Mouse (Mus musculus): ENCODE measurements around the gene Lamb1. TPM values are rescaled to one million over a fixed set of nuclear protein-coding genes. Genes with fewer than 3 reads are reported as not detected.
A peak's percentile ranks its signal among the peaks of the same experiment; 100 is the strongest.

Gene Lamb1
- polyA plus RNA-seq, 1 experiment from 2014 or later = 83.4 TPM

GRCm38 (mm10) chr12:31256121-31256903 lies 8.7 kb upstream of the Lamb1 start:
- H3K27ac ChIP-seq = peak overlapping the region; percentile 90
- H3K4me2 ChIP-seq = no peak overlapping the region
- peaks cover 9% of the 10 kb centered on the region; the same call in 1 of the 2 replicates for H3K4me1 ChIP-seq
- H3K36me3 ChIP-seq = no peaks in the 10 kb centered on the region
- ATAC-seq (ENCODE audit: insufficient read depth, low FRiP score, low read depth) = peak; percentile 93
- H3K9me3 ChIP-seq = no peaks in the 10 kb centered on the region
- 60% methylated on average over 9 of the region's 9 CpGs for WGBS
- H3K9ac ChIP-seq = no peak overlapping the region
- H3K27me3 ChIP-seq (replicated peaks) = no peaks in the 10 kb centered on the region
- no peak overlapping the region for H3K4me3 ChIP-seq (replicated peaks)

GRCm38 (mm10) chr12:31261882-31262281 lies 3.2 kb upstream of the Lamb1 start:
- no peaks in the 10 kb centered on the region for H3K9me3 ChIP-seq
- H3K4me1 ChIP-seq = 0 out of 2 replicates have a peak, but pooled peaks cover 2% of the 10 kb centered on the region
- H3K9ac ChIP-seq = no peak overlapping the region
- no peak overlapping the region for H3K27ac ChIP-seq
- no peak overlapping the region for H3K4me3 ChIP-seq (replicated peaks)
- no peaks in the 10 kb centered on the region for H3K36me3 ChIP-seq
- 76% methylated on average over 3 of the region's 3 CpGs for WGBS
- no peak overlapping the region for H3K4me2 ChIP-seq
- no peaks in the 10 kb centered on the region for H3K27me3 ChIP-seq (replicated peaks)
- ATAC-seq (ENCODE audit: insufficient read depth, low FRiP score, low read depth) = no peak

GRCm38 (mm10) chr12:31263921-31264320 lies 1.1 kb upstream of the Lamb1 start:
- Histone ChIP-seq H3K36me3 (no peaks in the 10 kb centered on the region), H3K4me1 (peaks cover 8% of the 10 kb centered on the region; the same call in 1 of the 2 replicates), H3K4me2 (peak overlapping the region; percentile 80; the same call in 1 of the 2 replicates), H3K4me3 (replicated peaks) (0 out of 2 replicates have a peak overlapping the region, but pooled peaks have one; percentile 69), H3K27me3 (replicated peaks) (no peaks in the 10 kb centered on the region), H3K9ac (no peak overlapping the region), H3K27ac (no peak overlapping the region), H3K9me3 (no peaks in the 10 kb centered on the region)
- no peak for ATAC-seq (ENCODE audit: insufficient read depth, low FRiP score, low read depth)
- WGBS = 43% methylated on average over 7 of the region's 7 CpGs

- ATAC-seq (ENCODE audit: insufficient read depth, low FRiP score, low read depth) = no peak
- Histone ChIP-seq H3K9ac (peak overlapping the region; percentile 65), H3K27ac (peak overlapping the region; percentile 92), H3K27me3 (replicated peaks) (no peaks in the 10 kb centered on the region), H3K36me3 (peaks cover 4% of the 10 kb centered on the region; the same call in 1 of the 2 replicates), H3K9me3 (no peaks in the 10 kb centered on the region), H3K4me1 (peaks cover 19% of the 10 kb centered on the region), H3K4me2 (peak overlapping the region; percentile 80), H3K4me3 (replicated peaks) (peak overlapping the region; percentile 69)
- WGBS = under 1% methylated on average over 50 of the region's 50 CpGs
Observed at GRCm38 (mm10) chr12:31265722-31266431, 843 bp downstream of the Lamb1 start.

- ATAC-seq (ENCODE audit: insufficient read depth, low FRiP score, low read depth) = no peak
- 0 out of 2 replicates have a peak overlapping the region, but pooled peaks have one; percentile 92 for H3K27ac ChIP-seq
- 13% methylated on average over 15 of the region's 15 CpGs for WGBS
- peak overlapping the region; percentile 69 for H3K4me3 ChIP-seq (replicated peaks)
- peak overlapping the region; percentile 65; the same call in 1 of the 2 replicates for H3K9ac ChIP-seq
- peak overlapping the region; percentile 80 for H3K4me2 ChIP-seq
- H3K36me3 ChIP-seq = peaks cover 4% of the 10 kb centered on the region; the same call in 1 of the 2 replicates
- peaks cover 26% of the 10 kb centered on the region for H3K4me1 ChIP-seq
- no peaks in the 10 kb centered on the region for H3K27me3 ChIP-seq (replicated peaks)
- H3K9me3 ChIP-seq = no peaks in the 10 kb centered on the region
Observed at GRCm38 (mm10) chr12:31266686-31267085, 1.7 kb downstream of the Lamb1 start.

GRCm38 (mm10) chr12:31267363-31267762 lies 2.3 kb downstream of the Lamb1 start:
- H3K9ac ChIP-seq = no peak overlapping the region
- peaks cover 33% of the 10 kb centered on the region for H3K4me1 ChIP-seq
- no peak for ATAC-seq (ENCODE audit: insufficient read depth, low FRiP score, low read depth)
- no peak overlapping the region for H3K27ac ChIP-seq
- WGBS = 25% methylated on average over 4 of the region's 4 CpGs
- H3K9me3 ChIP-seq = no peaks in the 10 kb centered on the region
- peaks cover 4% of the 10 kb centered on the region; the same call in 1 of the 2 replicates for H3K36me3 ChIP-seq
- no peaks in the 10 kb centered on the region for H3K27me3 ChIP-seq (replicated peaks)
- H3K4me3 ChIP-seq (replicated peaks) = peak overlapping the region; percentile 69
- H3K4me2 ChIP-seq = peak overlapping the region; percentile 80

GRCm38 (mm10) chr12:31268315-31268714 lies 3.3 kb downstream of the Lamb1 start:
- peaks cover 36% of the 10 kb centered on the region for H3K4me1 ChIP-seq
- no peaks in the 10 kb centered on the region for H3K9me3 ChIP-seq
- H3K27ac ChIP-seq = no peak overlapping the region
- no peaks in the 10 kb centered on the region for H3K27me3 ChIP-seq (replicated peaks)
- no peak overlapping the region for H3K9ac ChIP-seq
- H3K4me2 ChIP-seq = peak overlapping the region; percentile 80
- ATAC-seq (ENCODE audit: insufficient read depth, low FRiP score, low read depth) = no peak
- WGBS = 63% methylated on average over 3 of the region's 3 CpGs
- H3K36me3 ChIP-seq = peaks cover 9% of the 10 kb centered on the region; the same call in 1 of the 2 replicates
- H3K4me3 ChIP-seq (replicated peaks) = peak overlapping the region; percentile 16; the same call in 1 of the 2 replicates

GRCm38 (mm10) chr12:31269020-31269597 lies 4.1 kb downstream of the Lamb1 start:
- H3K27ac ChIP-seq = no peak overlapping the region
- H3K9ac ChIP-seq = 0 out of 2 replicates have a peak overlapping the region, but pooled peaks have one; percentile 14
- peaks cover 36% of the 10 kb centered on the region for H3K4me1 ChIP-seq

GRCm38 (mm10) chr12:31270361-31270760 lies 5.3 kb downstream of the Lamb1 start:
- Histone ChIP-seq H3K4me3 (replicated peaks) (no peak overlapping the region), H3K4me1 (peaks cover 41% of the 10 kb centered on the region), H3K36me3 (peaks cover 26% of the 10 kb centered on the region), H3K4me2 (peak overlapping the region; percentile 29; the same call in 1 of the 2 replicates), H3K9me3 (no peaks in the 10 kb centered on the region; the same call in 1 of the 2 replicates), H3K27me3 (replicated peaks) (no peaks in the 10 kb centered on the region), H3K9ac (no peak overlapping the region), H3K27ac (peak overlapping the region; percentile 82)
- no peak for ATAC-seq (ENCODE audit: insufficient read depth, low FRiP score, low read depth)
- 70% methylated on average over 10 of the region's 10 CpGs for WGBS

More at GRCm38 (mm10) chr12:31269020-31269597, 4.1 kb downstream of the Lamb1 start:
- Histone ChIP-seq H3K4me3 (replicated peaks) (no peak overlapping the region), H3K4me2 (peak overlapping the region; percentile 14; the same call in 1 of the 2 replicates), H3K27me3 (replicated peaks) (no peaks in the 10 kb centered on the region), H3K9me3 (no peaks in the 10 kb centered on the region; the same call in 1 of the 2 replicates), H3K36me3 (peaks cover 17% of the 10 kb centered on the region; the same call in 1 of the 2 replicates)
- ATAC-seq (ENCODE audit: insufficient read depth, low FRiP score, low read depth) = no peak
- 71% methylated on average over 12 of the region's 12 CpGs for WGBS

GRCm38 (mm10) chr12:31270776-31271175 lies 5.7 kb downstream of the Lamb1 start:
- Histone ChIP-seq H3K36me3 (peaks cover 27% of the 10 kb centered on the region), H3K27me3 (replicated peaks) (no peaks in the 10 kb centered on the region), H3K27ac (peak overlapping the region; percentile 82), H3K4me3 (replicated peaks) (0 out of 2 replicates have a peak overlapping the region, but pooled peaks have one; percentile 0), H3K9ac (no peak overlapping the region), H3K9me3 (no peaks in the 10 kb centered on the region; the same call in 1 of the 2 replicates), H3K4me1 (peaks cover 45% of the 10 kb centered on the region), H3K4me2 (peak overlapping the region; percentile 29)
- WGBS = 46% methylated on average over 5 of the region's 5 CpGs
- ATAC-seq (ENCODE audit: insufficient read depth, low FRiP score, low read depth) = no peak

- peak; percentile 65; the same call in 1 of the 2 replicates for ATAC-seq (ENCODE audit: insufficient read depth, low FRiP score, low read depth)
- Histone ChIP-seq H3K4me2 (peak overlapping the region; percentile 29), H3K27me3 (replicated peaks) (no peaks in the 10 kb centered on the region), H3K36me3 (peaks cover 27% of the 10 kb centered on the region), H3K9me3 (no peaks in the 10 kb centered on the region; the same call in 1 of the 2 replicates), H3K4me1 (peaks cover 45% of the 10 kb centered on the region), H3K9ac (no peak overlapping the region; the same call in 1 of the 2 replicates), H3K4me3 (replicated peaks) (peak overlapping the region; percentile 0; the same call in 1 of the 2 replicates), H3K27ac (peak overlapping the region; percentile 82)
- 12% methylated on average over 16 of the region's 16 CpGs for WGBS
Observed at GRCm38 (mm10) chr12:31271361-31272011, 6.5 kb downstream of the Lamb1 start.

All from stomach, embryonic 15.5 days (tissue).